Mouse (Mus musculus) C2C12 (cell line): ENCODE measurements around the gene Ccar1. TPM values are rescaled to one million over a fixed set of nuclear protein-coding genes. Genes with fewer than 3 reads are reported as not detected.

ENCODE experiments used
- H3K27me3 ChIP-seq: one replicate; pipeline ENCODE4 v1.6.1; 2011; ENCODE audit not compliant: control insufficient read depth, insufficient read depth, insufficient read length
- H3K36me3 ChIP-seq: one replicate; pipeline ENCODE4 v1.6.1; 2011; ENCODE audit not compliant: control insufficient read depth, insufficient read depth
- H3K4me3 ChIP-seq: one replicate; pipeline ENCODE4 v1.5.1; 2011; ENCODE audit warnings: mild to moderate bottlenecking, control low read depth; ENCODE audit not compliant: poor library complexity, insufficient read depth, severe bottlenecking
- H3K79me2 ChIP-seq: one replicate; pipeline ENCODE4 v1.6.1; 2011; ENCODE audit not compliant: control insufficient read depth, insufficient read depth
- H3K79me3 ChIP-seq: one replicate; pipeline ENCODE4 v1.6.1; 2011; ENCODE audit warnings: low read depth, control low read depth
- H3ac ChIP-seq: one replicate; pipeline ENCODE3; 2011; ENCODE audit warnings: low read depth; ENCODE audit not compliant: control insufficient read depth, insufficient read length
- CEBPB ChIP-seq: IDR thresholded peaks from one replicate; pipeline ENCODE4 v1.6.1; 2011; ENCODE audit warnings: low read depth, mild to moderate bottlenecking, control low read depth, moderate library complexity
- CTCF ChIP-seq: IDR thresholded peaks from one replicate; pipeline ENCODE4 v1.5.1; 2011; ENCODE audit not compliant: control insufficient read depth, insufficient read depth, insufficient read length
- FOSL1 ChIP-seq: IDR thresholded peaks from one replicate; pipeline ENCODE4 v1.8.0; 2011; ENCODE audit warnings: mild to moderate bottlenecking, low read length; ENCODE audit not compliant: poor library complexity, insufficient read depth, severe bottlenecking
- MAX ChIP-seq: IDR thresholded peaks from one replicate; pipeline ENCODE4 v1.6.1; 2011; ENCODE audit warnings: mild to moderate bottlenecking, control low read depth
- MYOD1 ChIP-seq: IDR thresholded peaks from one replicate; pipeline ENCODE4 v1.6.1; 2011; ENCODE audit warnings: low read depth; ENCODE audit not compliant: control insufficient read depth, insufficient read length
- MYOG ChIP-seq: IDR thresholded peaks from one replicate; pipeline ENCODE4 v1.6.1; 2011; ENCODE audit not compliant: control insufficient read depth, insufficient read length; ENCODE audit errors: extremely low read depth
- USF1 ChIP-seq: IDR thresholded peaks from one replicate; pipeline ENCODE4 v1.6.1; 2011; ENCODE audit warnings: low read depth, mild to moderate bottlenecking, control low read depth, moderate library complexity
- long read RNA-seq, 2 experiments: library from polyadenylated mRNA; unstranded; transcript quantifications; one replicate each; pipeline ENCODE4 v2.0.0; 2019 to 2020
- polyA plus RNA-seq: library from polyadenylated mRNA; unstranded; fragments of >200 nt; fragmentation: generic; extraction: Trizol; gene quantifications from one replicate; pipeline ENCODE4 v1.2.1, GENCODE M21; 2012; ENCODE audit warnings: missing spikeins

Gene Ccar1
- 24.7 TPM for polyA plus RNA-seq
- long read RNA-seq, experiment 1, partial matches to known transcripts: 49 of 65 reads
- long read RNA-seq, experiment 1, other reads (novel, unspliced or antisense): 14 of 65 reads
- long read RNA-seq, experiment 2, partial matches to known transcripts: 430 of 516 reads
- long read RNA-seq, experiment 2, other reads (novel, unspliced or antisense): 85 of 516 reads

- Histone ChIP-seq H3K36me3 (peaks cover 31% of the 10 kb centered on the region), H3K79me3 (peaks cover 39% of the 10 kb centered on the region), H3ac (peak within 1 kb of the TSS; percentile 91), H3K79me2 (peaks cover 46% of the 10 kb centered on the region), H3K27me3 (no peaks in the 10 kb centered on the region), H3K4me3 (peak within 1 kb of the TSS; percentile 79)
- TF ChIP-seq MYOD1 (no peak), MYOG (no peak), MAX (peak; percentile 98), CEBPB (no peak), FOSL1 (no peak), USF1 (peak; percentile 95), CTCF (no peak)
Measured at GRCm38 (mm10) chr10:62792177-62793090, at the start of gene Ccar1. Gene Ccar1 (minus strand): TSS chr10:62792286.

GRCm38 (mm10) chr10:62840687-62841086 lies 48.6 kb upstream of the Ccar1 start:
- no peak for TF ChIP-seq CTCF
- H3K36me3 ChIP-seq: no peaks in the 10 kb centered on the region
- H3K4me3 ChIP-seq: no peak overlapping the region
- no peak overlapping the region for H3ac ChIP-seq
- H3K79me3 ChIP-seq: no peaks in the 10 kb centered on the region
- no peaks in the 10 kb centered on the region for H3K27me3 ChIP-seq
- no peaks in the 10 kb centered on the region for H3K79me2 ChIP-seq

GRCm38 (mm10) chr10:62837987-62838386 lies 45.9 kb upstream of the Ccar1 start:
- Histone ChIP-seq H3ac (no peak overlapping the region), H3K79me2 (no peaks in the 10 kb centered on the region), H3K4me3 (no peak overlapping the region), H3K27me3 (no peaks in the 10 kb centered on the region), H3K36me3 (no peaks in the 10 kb centered on the region), H3K79me3 (no peaks in the 10 kb centered on the region)
- no peak for TF ChIP-seq MAX
- no peak for TF ChIP-seq CEBPB

- no peak for TF ChIP-seq MAX
- no peak for TF ChIP-seq MYOD1
- Histone ChIP-seq H3K4me3 (no peak overlapping the region), H3K79me2 (no peaks in the 10 kb centered on the region), H3ac (no peak overlapping the region), H3K27me3 (no peaks in the 10 kb centered on the region), H3K79me3 (no peaks in the 10 kb centered on the region), H3K36me3 (no peaks in the 10 kb centered on the region)
Measured at GRCm38 (mm10) chr10:62832783-62833182, 40.7 kb upstream of the Ccar1 start.

GRCm38 (mm10) chr10:62831546-62831945 lies 39.5 kb upstream of the Ccar1 start:
- TF ChIP-seq CEBPB (no peak), USF1 (no peak), FOSL1 (no peak), MYOD1 (no peak), CTCF (no peak), MYOG (no peak), MAX (no peak)
- no peaks in the 10 kb centered on the region for H3K27me3 ChIP-seq
- no peak overlapping the region for H3K4me3 ChIP-seq
- no peaks in the 10 kb centered on the region for H3K79me3 ChIP-seq
- no peaks in the 10 kb centered on the region for H3K79me2 ChIP-seq
- no peak overlapping the region for H3ac ChIP-seq
- no peaks in the 10 kb centered on the region for H3K36me3 ChIP-seq

- TF ChIP-seq MYOD1: no peak
- TF ChIP-seq USF1: no peak
- TF ChIP-seq FOSL1: no peak
- TF ChIP-seq CTCF: no peak
- no peak for TF ChIP-seq CEBPB
- TF ChIP-seq MYOG: no peak
- TF ChIP-seq MAX: no peak
Measured at GRCm38 (mm10) chr10:62824474-62824873, 32.4 kb upstream of the Ccar1 start.

More at GRCm38 (mm10) chr10:62824474-62824873, 32.4 kb upstream of the Ccar1 start:
- no peaks in the 10 kb centered on the region for H3K79me3 ChIP-seq
- no peaks in the 10 kb centered on the region for H3K27me3 ChIP-seq
- H3K4me3 ChIP-seq: no peak overlapping the region
- no peaks in the 10 kb centered on the region for H3K79me2 ChIP-seq
- H3ac ChIP-seq: no peak overlapping the region
- no peaks in the 10 kb centered on the region for H3K36me3 ChIP-seq
